Mouse (Mus musculus) frontal cortex, postnatal 25 days (tissue): ENCODE results near the gene Hal.

Experiments used
- DNase-seq, 2 experiments: peaks; one replicate each; pipeline ENCODE4 v3.0.0; 2022; ENCODE audit warnings: low spot score in 2 of 2

Hal gene

DNA sequence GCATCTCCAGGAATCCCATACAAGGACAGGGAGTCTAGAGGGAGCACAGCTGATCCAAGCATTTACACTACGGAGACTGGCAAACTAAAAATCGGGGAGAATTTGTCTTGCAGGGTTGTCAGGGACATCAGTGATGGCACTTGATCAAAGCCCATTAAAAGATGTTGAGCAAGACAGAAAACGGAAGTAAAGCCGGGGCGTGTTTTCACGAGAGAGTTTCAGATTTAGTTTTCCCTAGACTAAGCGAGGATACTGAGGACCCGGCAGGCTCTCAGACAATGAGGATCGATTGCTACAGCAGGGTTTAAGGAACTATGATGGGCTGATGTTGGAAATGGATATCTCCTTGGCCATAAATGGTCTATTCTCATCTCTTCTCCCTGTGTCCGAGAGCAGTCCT is 78.5 kb downstream of the Hal start:
- no peak for DNase-seq

DNA sequence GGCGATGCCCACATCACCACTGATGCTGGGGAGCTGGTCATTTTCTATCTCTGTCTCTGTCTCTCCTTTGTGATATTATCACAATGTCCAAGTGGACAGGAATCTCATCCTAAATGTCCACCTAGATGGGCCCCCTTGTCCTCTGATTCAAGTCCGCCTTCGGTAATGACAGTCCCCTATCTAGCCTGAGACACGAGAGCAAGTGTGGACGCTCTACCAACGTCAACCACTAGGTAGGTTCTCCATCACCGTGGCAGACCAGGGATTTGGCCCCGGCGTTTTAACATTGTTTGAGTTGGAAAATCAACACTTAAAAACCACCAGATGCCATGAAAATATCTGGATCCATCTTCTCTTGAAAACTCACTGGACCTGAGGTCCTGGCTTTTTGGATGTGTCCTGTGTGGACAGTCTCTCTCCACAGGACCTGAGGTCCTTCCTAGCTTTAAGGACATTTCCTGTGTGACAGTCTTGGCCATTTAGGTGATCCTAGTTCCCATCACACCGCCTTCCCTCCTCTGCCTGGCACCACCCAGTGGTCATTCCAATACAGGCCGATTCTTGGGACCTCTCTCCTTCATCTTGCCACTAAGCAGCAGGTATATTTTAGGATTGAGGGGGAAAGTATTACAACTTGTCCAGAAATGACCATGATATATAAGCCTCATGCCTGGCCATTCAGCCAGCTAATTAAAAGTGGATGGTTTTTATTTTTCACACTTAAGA is 79.4 kb downstream of the Hal start:
- DNase-seq = no peak

DNA sequence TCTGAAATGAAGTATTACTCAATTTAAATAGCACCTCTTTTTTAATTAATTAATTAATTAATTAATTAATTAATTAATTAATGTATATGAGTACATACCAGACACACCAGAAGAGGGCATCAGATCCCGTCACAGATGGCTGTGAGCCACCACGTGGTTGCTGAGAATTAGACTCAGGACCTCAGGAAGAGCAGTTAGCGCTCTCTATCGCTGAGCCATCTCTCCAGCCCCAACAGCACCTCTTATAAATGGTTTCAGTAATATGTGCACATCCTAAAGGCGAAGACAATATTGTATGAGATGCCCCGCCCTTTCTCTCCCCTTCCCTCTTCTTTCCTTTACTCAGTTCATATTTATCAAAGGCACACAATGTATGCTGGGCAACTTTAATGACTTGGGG is 80.1 kb downstream of the Hal start:
- no peak for DNase-seq
